Mouse (Mus musculus) CH12.LX (cell line): Measurements from ENCODE around the gene Ap1g1.

Experiments
- CTCF ChIP-seq, 2 experiments: IDR thresholded peaks in 1 of 2; conservative IDR thresholded peaks in 1 of 2; 2 replicates each; pipeline ENCODE4 v1.5.1; 2011 to 2012; ENCODE audit warnings: low read depth in 2 of 2, low read length in 2 of 2, improper control_type of control experiment in 1 of 2, inconsistent platforms in 1 of 2, mild to moderate bottlenecking in 1 of 2, moderate library complexity in 1 of 2
- E2F4 ChIP-seq: IDR thresholded peaks from 2 replicates; pipeline ENCODE4 v1.6.1; 2011; ENCODE audit warnings: low read depth, low read length, improper control_type of control experiment; ENCODE audit not compliant: insufficient replicate concordance
- EP300 ChIP-seq: IDR thresholded peaks from 2 replicates; pipeline ENCODE4 v1.6.1; 2011; ENCODE audit warnings: low read length, improper control_type of control experiment
- JUN ChIP-seq: IDR thresholded peaks from 2 replicates; pipeline ENCODE4 v1.6.1; 2011; ENCODE audit warnings: low read depth, mild to moderate bottlenecking, low read length, improper control_type of control experiment, moderate library complexity; ENCODE audit not compliant: insufficient read depth
- KAT2A ChIP-seq: IDR thresholded peaks from 2 replicates; pipeline ENCODE4 v1.6.1; 2012; ENCODE audit warnings: low read length, improper control_type of control experiment, inconsistent platforms; ENCODE audit not compliant: insufficient replicate concordance
- MAZ ChIP-seq: IDR thresholded peaks from 2 replicates; pipeline ENCODE4 v1.6.1; 2012; ENCODE audit warnings: low read depth, mild to moderate bottlenecking, inconsistent platforms, low read length, improper control_type of control experiment, moderate library complexity
- MYC ChIP-seq: IDR thresholded peaks from 2 replicates; pipeline ENCODE4 v1.6.1; 2011; ENCODE audit warnings: low read depth, mild to moderate bottlenecking, improper control_type of control experiment, low read length
- POLR2A ChIP-seq: IDR thresholded peaks from 2 replicates; pipeline ENCODE4 v1.6.1; 2011; ENCODE audit warnings: low read depth, mild to moderate bottlenecking, improper control_type of control experiment, low read length
- USF1 ChIP-seq: IDR thresholded peaks from 2 replicates; pipeline ENCODE4 v1.6.1; 2014; ENCODE audit warnings: low read depth, mild to moderate bottlenecking, inconsistent platforms, low read length, improper control_type of control experiment
- ZMIZ1 ChIP-seq: IDR thresholded peaks from 2 replicates; pipeline ENCODE4 v1.6.1; 2012; ENCODE audit warnings: low read depth, mild to moderate bottlenecking, inconsistent platforms, low read length, improper control_type of control experiment

- TF ChIP-seq EP300 (no peak), E2F4 (no peak), POLR2A (no peak), MAZ (no peak), KAT2A (no peak), CTCF (conservative IDR thresholded peaks at IDR 0.05 in 1 of 2, IDR thresholded peaks at IDR 0.05 in 1 of 2; ENCODE audit: low read depth in 2 of 2, low read length in 2 of 2) (no peak), ZMIZ1 (no peak), MYC (no peak), USF1 (no peak), JUN (no peak)
Measured at GRCm38 (mm10) chr8:109731012-109731411, 47.3 kb upstream of the Ap1g1 start.
